Mouse (Mus musculus) retina, postnatal 7 days (tissue): ENCODE measurements around the gene Sorbs1.

ENCODE experiments used
- DNase-seq: peaks from one replicate; pipeline ENCODE4 v3.0.0-alpha.2; 2012; ENCODE audit warnings: low read depth, low spot score

Gene Sorbs1

GRCm38 (mm10) chr19:40302477-40302876 lies 211.1 kb downstream of the Sorbs1 start:
- DNase-seq: no peak

- DNase-seq: no peak
These were observed 213.4 kb downstream of the Sorbs1 start for GRCm38 (mm10) chr19:40299983-40300759.

- DNase-seq: no peak
These were observed 214.4 kb downstream of the Sorbs1 start for GRCm38 (mm10) chr19:40299182-40299581.

- no peak for DNase-seq
These were observed 215.0 kb downstream of the Sorbs1 start for GRCm38 (mm10) chr19:40298574-40298973.

GRCm38 (mm10) chr19:40297798-40298144 lies 215.8 kb downstream of the Sorbs1 start:
- no peak for DNase-seq

- no peak for DNase-seq
These were observed 216.3 kb downstream of the Sorbs1 start for GRCm38 (mm10) chr19:40297078-40297797.

- no peak for DNase-seq
These were observed 219.3 kb downstream of the Sorbs1 start for GRCm38 (mm10) chr19:40294231-40294630.

- DNase-seq: no peak
These were observed 219.8 kb downstream of the Sorbs1 start for GRCm38 (mm10) chr19:40293791-40294190.

GRCm38 (mm10) chr19:40290099-40290724 lies 223.4 kb downstream of the Sorbs1 start:
- no peak for DNase-seq

- DNase-seq: no peak
These were observed 225.2 kb downstream of the Sorbs1 start for GRCm38 (mm10) chr19:40288415-40288814.

GRCm38 (mm10) chr19:40284704-40285103 lies 228.9 kb downstream of the Sorbs1 start:
- no peak for DNase-seq

- DNase-seq: no peak
These were observed 230.2 kb downstream of the Sorbs1 start for GRCm38 (mm10) chr19:40283415-40283814.

GRCm38 (mm10) chr19:40278372-40279023 lies 235.1 kb downstream of the Sorbs1 start:
- no peak for DNase-seq

GRCm38 (mm10) chr19:40277494-40277893 lies 236.1 kb downstream of the Sorbs1 start:
- no peak for DNase-seq

GRCm38 (mm10) chr19:40275401-40276188 lies 238.0 kb downstream of the Sorbs1 start:
- no peak for DNase-seq

- no peak for DNase-seq
These were observed 240.9 kb downstream of the Sorbs1 start for GRCm38 (mm10) chr19:40272674-40273073.

GRCm38 (mm10) chr19:40271308-40271892 lies 242.2 kb downstream of the Sorbs1 start, which contains the start of gene Pdlim1:
Gene Pdlim1 (minus strand): TSS chr19:40271842.
- DNase-seq: peak; percentile 53

- DNase-seq: peak; percentile 9
These were observed 242.9 kb downstream of the Sorbs1 start for GRCm38 (mm10) chr19:40270351-40271307.

- no peak for DNase-seq
These were observed 244.1 kb downstream of the Sorbs1 start for GRCm38 (mm10) chr19:40269526-40269925.

GRCm38 (mm10) chr19:40268493-40268892 lies 245.1 kb downstream of the Sorbs1 start:
- DNase-seq: no peak
